Mouse (Mus musculus): ENCODE data around the gene Hmg20b. TPM values are rescaled to one million over a fixed set of nuclear protein-coding genes. Genes with fewer than 3 reads are reported as not detected.

Hmg20b gene
- 47.3 and 50.4 TPM in 2 replicates for polyA plus RNA-seq (2015; fragmentation: Nextera tagmentation; extraction: Ambion mirVana)

GRCm38 (mm10) chr10:81350351-81351063 lies at the start of gene Hmg20b:
Gene Hmg20b (minus strand): TSS chr10:81350480.
- Histone ChIP-seq H3K4me2 (peak within 1 kb of the TSS; percentile 93), H3K4me1 (replicated peaks) (peaks cover 24% of the 10 kb centered on the region), H3K27me3 (peaks cover 40% of the 10 kb centered on the region), H3K36me3 (no peaks in the 10 kb centered on the region), H3K27ac (peak within 1 kb of the TSS; percentile 76), H3K4me3 (peak within 1 kb of the TSS; percentile 73), H3K9ac (peak within 1 kb of the TSS; percentile 80), H3K9me3 (no peaks in the 10 kb centered on the region)
- peak; percentile 95 for ATAC-seq (ENCODE audit: low FRiP score)
- WGBS, result under 1% methylated on average over 54 of the region's 54 CpGs

- peak overlapping the region; percentile 32; the same call in 1 of the 2 replicates for H3K4me2 ChIP-seq
- H3K9ac ChIP-seq, result peak overlapping the region; percentile 39
- 79% methylated on average over 18 of the region's 18 CpGs for WGBS
- ATAC-seq (ENCODE audit: low FRiP score), result no peak
- peaks cover 80% of the 10 kb centered on the region for H3K4me1 ChIP-seq (replicated peaks)
- H3K9me3 ChIP-seq, result no peaks in the 10 kb centered on the region
- H3K27ac ChIP-seq, result no peak overlapping the region
- no peak overlapping the region for H3K4me3 ChIP-seq
- peaks cover 37% of the 10 kb centered on the region for H3K36me3 ChIP-seq
- H3K27me3 ChIP-seq, result peaks cover 8% of the 10 kb centered on the region; the same call in 1 of the 2 replicates
Measured at GRCm38 (mm10) chr10:81399798-81400308, 49.6 kb upstream of the Hmg20b start.

GRCm38 (mm10) chr10:81399296-81399695 lies 49.0 kb upstream of the Hmg20b start:
- H3K27ac ChIP-seq, result no peak overlapping the region
- H3K27me3 ChIP-seq, result 0 out of 2 replicates have a peak, but pooled peaks cover 3% of the 10 kb centered on the region
- H3K4me2 ChIP-seq, result no peak overlapping the region
- WGBS, result 63% methylated on average over 5 of the region's 5 CpGs
- no peak for ATAC-seq (ENCODE audit: low FRiP score)
- H3K4me1 ChIP-seq (replicated peaks), result peaks cover 76% of the 10 kb centered on the region
- peaks cover 32% of the 10 kb centered on the region for H3K36me3 ChIP-seq
- H3K9ac ChIP-seq, result 0 out of 2 replicates have a peak overlapping the region, but pooled peaks have one; percentile 16
- H3K4me3 ChIP-seq, result no peak overlapping the region
- H3K9me3 ChIP-seq, result no peaks in the 10 kb centered on the region

DNA sequence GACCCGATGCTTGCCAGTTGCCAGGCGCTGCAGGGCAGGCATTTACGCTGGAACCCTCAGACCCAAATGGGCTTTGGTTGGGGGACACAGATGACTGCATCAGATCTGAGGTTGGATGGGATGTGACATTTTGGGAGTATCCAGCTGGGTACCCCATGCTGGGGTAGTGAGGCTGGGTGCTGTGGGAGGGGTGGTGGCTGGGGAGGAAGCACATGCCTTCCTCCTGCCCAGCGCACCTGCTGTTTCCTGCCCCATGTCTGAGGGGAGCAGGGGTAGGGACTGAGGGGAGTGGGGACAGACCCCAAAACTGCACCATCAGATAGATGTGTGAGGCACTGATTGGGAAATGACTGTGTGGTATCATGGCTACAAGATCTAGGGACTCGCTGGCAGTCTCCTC lies 46.5 kb upstream of the Hmg20b start:
- Histone ChIP-seq H3K9ac (peak overlapping the region; percentile 60), H3K27me3 (0 out of 2 replicates have a peak, but pooled peaks cover 5% of the 10 kb centered on the region), H3K9me3 (no peaks in the 10 kb centered on the region), H3K36me3 (peaks cover 25% of the 10 kb centered on the region), H3K4me2 (no peak overlapping the region), H3K4me1 (replicated peaks) (peaks cover 69% of the 10 kb centered on the region), H3K27ac (peak overlapping the region; percentile 50), H3K4me3 (no peak overlapping the region)
- WGBS, result 59% methylated on average over 5 of the region's 5 CpGs
- no peak for ATAC-seq (ENCODE audit: low FRiP score)

- Histone ChIP-seq H3K9ac (no peak overlapping the region), H3K4me3 (no peak overlapping the region), H3K36me3 (peaks cover 29% of the 10 kb centered on the region), H3K4me2 (no peak overlapping the region), H3K4me1 (replicated peaks) (peaks cover 60% of the 10 kb centered on the region), H3K27ac (no peak overlapping the region), H3K27me3 (0 out of 2 replicates have a peak, but pooled peaks cover 5% of the 10 kb centered on the region), H3K9me3 (no peaks in the 10 kb centered on the region)
- WGBS, result 84% methylated on average over 4 of the region's 4 CpGs
- no peak for ATAC-seq (ENCODE audit: low FRiP score)
Measured at GRCm38 (mm10) chr10:81395865-81396264, 45.6 kb upstream of the Hmg20b start.

- Histone ChIP-seq H3K9me3 (no peaks in the 10 kb centered on the region), H3K4me3 (no peak overlapping the region), H3K9ac (no peak overlapping the region), H3K36me3 (peaks cover 25% of the 10 kb centered on the region), H3K4me2 (no peak overlapping the region), H3K27ac (no peak overlapping the region), H3K27me3 (0 out of 2 replicates have a peak, but pooled peaks cover 5% of the 10 kb centered on the region), H3K4me1 (replicated peaks) (peaks cover 53% of the 10 kb centered on the region)
- no peak for ATAC-seq (ENCODE audit: low FRiP score)
- WGBS, result 15% methylated on average over 5 of the region's 5 CpGs
Measured at GRCm38 (mm10) chr10:81395127-81395526, 44.8 kb upstream of the Hmg20b start.

DNA sequence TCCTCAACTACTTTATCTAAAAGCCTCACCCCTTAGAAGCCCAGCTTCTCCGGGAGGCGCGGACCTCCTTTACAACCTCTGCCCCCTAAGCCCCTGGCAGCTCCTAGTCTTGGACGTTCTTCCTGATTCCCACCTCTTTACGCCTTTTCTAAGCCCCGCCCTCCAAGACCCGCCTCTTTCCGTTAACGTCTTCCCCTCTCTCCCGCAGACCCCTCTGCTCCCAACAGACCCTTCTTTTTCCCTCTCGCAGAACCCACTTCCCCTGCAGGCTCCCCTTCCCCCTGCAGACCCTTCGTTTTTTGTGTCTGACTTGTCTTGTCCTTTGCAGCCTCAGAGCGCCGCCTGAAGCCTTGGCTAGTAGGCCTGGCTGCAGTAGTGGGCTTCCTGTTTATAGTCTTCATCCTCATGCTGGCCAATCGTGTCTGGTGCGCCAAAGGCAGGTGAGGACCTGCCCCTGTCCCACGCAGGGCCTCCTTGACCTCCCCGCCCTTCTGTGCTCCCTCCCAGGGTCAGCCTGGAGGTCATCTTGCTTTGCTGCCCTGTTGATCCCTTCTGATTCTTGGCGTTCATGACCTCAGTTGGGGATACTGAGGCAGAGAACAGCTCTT lies 43.3 kb upstream of the Hmg20b start:
- Histone ChIP-seq H3K9ac (peak overlapping the region; percentile 59), H3K4me1 (replicated peaks) (peaks cover 53% of the 10 kb centered on the region), H3K27me3 (0 out of 2 replicates have a peak, but pooled peaks cover 5% of the 10 kb centered on the region), H3K36me3 (peaks cover 20% of the 10 kb centered on the region; the same call in 1 of the 2 replicates), H3K4me3 (peak overlapping the region; percentile 18), H3K9me3 (no peaks in the 10 kb centered on the region), H3K27ac (peak overlapping the region; percentile 40), H3K4me2 (peak overlapping the region; percentile 45)
- ATAC-seq (ENCODE audit: low FRiP score), result no peak
- 8% methylated on average over 19 of the region's 19 CpGs for WGBS

- Histone ChIP-seq H3K4me1 (replicated peaks) (peaks cover 46% of the 10 kb centered on the region), H3K9me3 (no peaks in the 10 kb centered on the region), H3K9ac (peak within 1 kb of the TSS; percentile 59), H3K36me3 (peaks cover 26% of the 10 kb centered on the region), H3K4me2 (peak within 1 kb of the TSS; percentile 45), H3K4me3 (peak within 1 kb of the TSS; percentile 18), H3K27ac (peak within 1 kb of the TSS; percentile 40), H3K27me3 (0 out of 2 replicates have a peak, but pooled peaks cover 2% of the 10 kb centered on the region)
- 71% methylated on average over 14 of the region's 14 CpGs for WGBS
- ATAC-seq (ENCODE audit: low FRiP score), result no peak
Measured at GRCm38 (mm10) chr10:81392781-81393185, 42.5 kb upstream of the Hmg20b start, which contains the start of gene Smim24. Gene Smim24 (plus strand): TSS chr10:81393051.

GRCm38 (mm10) chr10:81392270-81392669 lies 42.0 kb upstream of the Hmg20b start:
- H3K4me1 ChIP-seq (replicated peaks), result peaks cover 41% of the 10 kb centered on the region
- H3K27me3 ChIP-seq, result 0 out of 2 replicates have a peak, but pooled peaks cover 2% of the 10 kb centered on the region
- no peak overlapping the region for H3K9ac ChIP-seq
- H3K4me2 ChIP-seq, result no peak overlapping the region
- 82% methylated on average over 6 of the region's 6 CpGs for WGBS
- H3K36me3 ChIP-seq, result peaks cover 26% of the 10 kb centered on the region
- H3K27ac ChIP-seq, result no peak overlapping the region
- ATAC-seq (ENCODE audit: low FRiP score), result no peak
- H3K9me3 ChIP-seq, result no peaks in the 10 kb centered on the region
- H3K4me3 ChIP-seq, result no peak overlapping the region

DNA sequence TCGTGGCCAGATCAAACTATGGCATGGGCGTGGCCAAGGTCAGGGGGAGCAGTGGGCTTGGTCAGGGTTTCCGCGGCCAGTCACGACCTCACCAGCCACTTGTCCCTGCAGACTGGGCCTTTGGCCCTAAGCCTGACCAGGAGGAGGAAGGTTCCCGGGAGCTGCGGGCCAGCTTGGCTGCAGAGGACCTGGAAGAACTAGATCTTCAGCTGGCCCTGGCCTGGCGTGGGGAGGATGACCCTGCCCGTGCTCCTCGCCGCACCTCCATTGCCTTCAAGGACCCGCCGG lies 40.3 kb upstream of the Hmg20b start:
- 0 out of 2 replicates have a peak, but pooled peaks cover 2% of the 10 kb centered on the region for H3K27me3 ChIP-seq
- peaks cover 41% of the 10 kb centered on the region for H3K36me3 ChIP-seq
- no peak overlapping the region for H3K4me3 ChIP-seq
- H3K9ac ChIP-seq, result no peak overlapping the region
- WGBS, result 88% methylated on average over 13 of the region's 13 CpGs
- no peaks in the 10 kb centered on the region for H3K9me3 ChIP-seq
- H3K4me1 ChIP-seq (replicated peaks), result peaks cover 31% of the 10 kb centered on the region
- no peak overlapping the region for H3K27ac ChIP-seq
- no peak for ATAC-seq (ENCODE audit: low FRiP score)
- H3K4me2 ChIP-seq, result no peak overlapping the region

- Histone ChIP-seq H3K27me3 (0 out of 2 replicates have a peak, but pooled peaks cover 2% of the 10 kb centered on the region), H3K4me1 (replicated peaks) (peaks cover 37% of the 10 kb centered on the region), H3K36me3 (peaks cover 41% of the 10 kb centered on the region), H3K9me3 (no peaks in the 10 kb centered on the region), H3K27ac (0 out of 2 replicates have a peak overlapping the region, but pooled peaks have one; percentile 52), H3K4me2 (no peak overlapping the region), H3K4me3 (no peak overlapping the region), H3K9ac (peak overlapping the region; percentile 55; the same call in 1 of the 2 replicates)
- ATAC-seq (ENCODE audit: low FRiP score), result peak; percentile 19; the same call in 1 of the 2 replicates
- 61% methylated on average over 23 of the region's 23 CpGs for WGBS
Measured at GRCm38 (mm10) chr10:81389801-81390677, 39.8 kb upstream of the Hmg20b start.
